Mouse (Mus musculus): Measurements from ENCODE around the gene Fgf3.

DNA sequence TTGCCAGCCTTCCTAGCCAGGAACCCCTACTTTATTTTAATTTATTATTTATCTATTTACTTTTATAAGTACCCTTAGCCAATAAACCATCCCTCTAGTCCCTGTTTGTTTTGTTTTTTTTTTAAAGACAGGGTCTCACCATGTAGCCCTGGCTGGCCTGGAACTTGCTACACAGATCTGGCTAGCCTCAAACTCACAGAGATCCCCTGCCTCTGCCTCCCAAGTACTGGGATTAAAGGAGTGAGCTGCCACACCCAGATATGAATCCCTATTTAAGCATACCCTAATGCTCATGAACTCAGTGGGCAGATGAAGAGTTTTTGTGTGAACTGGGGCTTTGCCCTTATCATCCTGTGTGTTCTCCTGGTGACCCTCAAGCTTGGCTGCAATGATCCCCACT lies 9.2 kb downstream of the Fgf3 start, which contains the start of gene Fgf4:
- no peak for TF ChIP-seq POLR2A (IDR thresholded peaks at IDR 0.05; ENCODE audit: low read depth, low read length)
- TF ChIP-seq CTCF (conservative IDR thresholded peaks at IDR 0.05; ENCODE audit: insufficient read depth, insufficient read length, low read depth, low read length), result no peak

Data from kidney, adult 2 months (tissue).